Mouse (Mus musculus) CD8-positive naive resting alpha-beta T cell, adult 2 months (primary cell): ENCODE data around the gene H2-Oa.

Source experiments
- DNase-seq, 2 experiments: peaks; one replicate each; pipeline ENCODE4 v3.0.0; 2022; ENCODE audit warnings: low read depth in 2 of 2, low spot score in 2 of 2

H2-Oa gene

GRCm38 (mm10) chr17:34101185-34101584 is 9.0 kb downstream of the H2-Oa start:
- no peak for DNase-seq

DNA sequence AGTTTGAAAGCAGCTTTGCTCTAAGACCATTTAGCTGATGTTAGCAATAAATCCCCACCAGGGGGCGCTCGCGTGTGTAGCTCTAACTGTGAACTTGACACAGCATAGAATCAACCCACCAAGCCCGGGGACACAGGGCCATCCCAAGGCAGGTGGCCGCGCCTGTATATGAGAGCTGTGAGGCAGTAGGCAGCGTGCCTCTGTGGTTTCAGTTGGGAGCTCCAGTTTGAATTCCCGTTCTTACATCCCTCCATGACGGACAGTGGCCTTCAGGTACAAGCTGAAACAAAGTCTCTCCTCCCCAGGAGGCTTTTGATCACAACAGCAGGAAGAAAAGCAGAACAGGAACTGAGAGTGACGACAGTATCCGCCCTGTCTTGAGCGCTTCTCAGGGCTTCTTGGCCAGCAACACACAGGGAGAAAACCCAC is 9.5 kb downstream of the H2-Oa start:
- peak; percentile 96 to 98 for DNase-seq

GRCm38 (mm10) chr17:34102831-34103230 is 10.7 kb downstream of the H2-Oa start:
- peak in 1 of 2 experiments; percentile 33 for DNase-seq

- no peak for DNase-seq
These were observed 12.7 kb downstream of the H2-Oa start for GRCm38 (mm10) chr17:34104804-34105203.

DNA sequence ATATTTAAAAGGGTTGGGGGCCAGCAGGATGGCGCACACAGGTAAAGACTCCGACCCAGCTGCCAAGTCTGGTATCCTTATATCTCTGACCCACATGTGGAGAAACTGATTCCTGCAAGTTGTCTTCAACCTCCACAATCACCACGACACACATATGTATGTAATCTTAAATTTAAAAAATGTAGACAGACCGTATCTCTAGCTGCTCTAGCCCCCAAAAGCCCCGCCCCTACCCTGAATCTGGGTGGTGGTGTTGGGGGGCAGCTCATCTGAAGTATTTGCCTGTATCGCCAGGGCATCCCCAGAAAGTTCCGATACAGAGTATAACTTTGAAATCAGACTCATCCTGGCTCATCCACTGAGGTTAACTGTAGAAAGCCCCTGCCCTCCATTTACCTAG is 14.4 kb downstream of the H2-Oa start:
- DNase-seq, result no peak

DNA sequence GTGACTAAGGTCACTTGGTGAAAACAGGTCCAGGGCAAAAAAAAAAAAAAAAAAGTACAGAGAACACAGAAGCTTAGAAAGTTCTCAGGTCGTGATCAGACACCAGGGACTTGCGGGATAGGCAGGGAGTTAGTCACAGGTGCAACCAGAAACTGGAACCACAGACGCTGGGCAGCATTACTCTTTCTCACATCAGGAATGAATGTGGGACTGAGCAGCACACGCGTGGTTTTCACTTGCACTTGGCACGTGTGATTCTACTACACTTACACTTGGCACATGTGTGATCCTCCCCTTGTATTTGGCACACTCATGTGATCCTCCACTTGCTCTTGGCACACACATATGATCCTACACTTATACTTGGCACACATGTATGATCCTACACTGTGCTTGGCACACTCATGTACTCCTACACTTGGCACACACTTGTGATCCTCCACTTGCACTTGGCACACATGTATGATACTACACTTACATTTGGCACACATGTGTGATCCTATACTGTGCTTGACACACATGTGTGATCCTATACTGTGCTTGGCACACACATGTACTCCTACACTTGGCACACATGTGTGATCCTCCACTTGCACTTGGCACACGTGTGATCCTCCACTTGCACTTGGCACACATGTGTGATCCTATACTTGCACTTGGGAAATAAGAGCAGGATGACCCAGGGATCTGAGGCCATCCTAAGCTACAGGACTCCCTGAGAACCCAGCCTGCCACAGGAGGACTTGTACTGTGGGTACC is 15.1 kb downstream of the H2-Oa start:
- DNase-seq, result no peak

DNA sequence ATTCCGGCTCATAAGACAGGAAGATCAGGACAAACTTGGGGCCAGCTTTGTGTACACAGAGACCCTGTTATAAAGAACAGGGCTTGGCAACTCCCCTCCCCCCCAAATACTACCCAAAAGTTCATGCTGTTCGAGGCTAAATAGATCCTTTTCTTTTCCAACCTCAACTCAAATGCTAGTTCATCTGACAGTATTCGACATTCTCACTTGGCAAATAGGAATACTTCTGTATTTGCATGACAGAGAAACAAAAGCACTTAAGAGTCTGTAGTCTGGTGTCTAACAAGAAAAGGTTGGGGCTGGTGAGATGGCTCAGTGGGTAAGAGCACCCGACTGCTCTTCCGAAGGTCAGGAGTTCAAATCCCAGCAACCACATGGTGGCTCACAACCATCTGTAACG is 16.3 kb downstream of the H2-Oa start:
- no peak for DNase-seq

- DNase-seq, result peak in 1 of 2 experiments; percentile 48
These were observed 17.1 kb downstream of the H2-Oa start for GRCm38 (mm10) chr17:34109038-34109805.

DNA sequence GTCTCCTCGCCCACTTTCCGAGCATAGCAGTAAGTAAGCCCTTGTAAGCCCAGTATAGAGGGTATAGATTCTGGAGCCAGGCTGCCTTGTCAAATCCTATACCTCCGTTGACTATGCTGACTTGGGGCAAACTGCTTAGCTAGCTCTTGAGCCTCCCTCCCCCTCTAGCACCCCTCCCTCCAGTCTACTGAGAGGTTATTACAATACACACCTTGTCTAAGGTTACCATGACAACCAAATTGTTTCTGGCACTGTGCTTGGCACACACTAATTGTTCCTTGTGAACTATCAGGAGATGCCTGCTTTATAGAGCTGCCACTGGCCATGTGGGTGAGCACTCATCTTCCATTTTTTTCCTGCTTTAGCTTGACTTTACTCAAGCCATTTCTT is 17.7 kb downstream of the H2-Oa start:
- DNase-seq, result no peak

GRCm38 (mm10) chr17:34110309-34110708 is 18.2 kb downstream of the H2-Oa start:
- DNase-seq, result no peak

DNA sequence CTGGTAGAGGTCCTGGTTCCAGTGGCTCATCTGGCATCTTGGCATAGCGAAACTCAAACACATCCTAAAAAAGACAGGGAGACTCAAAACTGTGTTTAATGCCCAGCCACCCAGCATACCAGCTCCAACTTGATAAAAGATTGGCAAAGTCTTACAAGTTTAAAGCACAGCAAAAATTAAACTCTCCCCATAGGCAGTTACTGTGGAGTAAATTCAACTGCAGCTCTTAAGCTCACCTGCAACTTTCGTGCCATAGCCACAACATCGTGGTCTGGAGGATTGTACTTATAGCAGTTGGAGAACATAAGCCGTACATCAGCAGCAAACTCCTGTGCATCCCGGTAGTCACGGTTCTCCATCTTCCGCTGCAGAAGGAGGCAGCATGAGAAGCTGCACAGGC is 22.0 kb downstream of the H2-Oa start:
- no peak for DNase-seq

DNA sequence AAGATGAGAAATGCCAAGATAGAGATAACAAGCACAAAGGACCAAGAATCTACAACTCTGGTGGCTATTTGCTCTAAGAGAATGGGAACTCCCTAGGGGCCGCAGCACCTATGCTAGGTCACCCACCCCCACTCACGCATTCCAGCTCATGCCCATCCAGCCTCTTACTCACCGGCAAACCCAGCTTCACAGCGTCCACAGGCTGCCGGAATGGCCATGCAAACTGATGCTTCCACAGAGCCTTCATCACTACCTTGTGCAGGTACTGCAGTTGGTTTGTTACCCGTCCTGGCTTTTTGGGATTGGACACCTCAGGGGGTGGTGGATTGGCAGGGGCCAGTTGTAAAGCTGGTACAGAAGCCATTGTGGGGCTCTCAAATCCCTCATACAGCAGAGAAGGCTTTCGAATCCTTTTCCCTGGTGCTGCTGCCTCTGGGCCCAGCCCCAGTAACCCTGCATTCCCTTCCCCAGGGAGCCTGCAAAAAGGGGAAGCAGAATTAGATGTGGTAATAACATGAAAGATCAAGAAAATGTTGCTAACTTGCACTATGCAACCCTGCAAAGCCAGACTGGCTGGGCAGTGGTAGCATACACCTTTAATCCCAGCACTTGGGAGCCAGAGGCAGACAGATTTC is 24.7 kb downstream of the H2-Oa start:
- no peak for DNase-seq

- DNase-seq, result no peak
These were observed 25.4 kb downstream of the H2-Oa start for GRCm38 (mm10) chr17:34117421-34118112.

- DNase-seq, result peak; percentile 35 to 45
These were observed 26.2 kb downstream of the H2-Oa start for GRCm38 (mm10) chr17:34118113-34118872.

DNA sequence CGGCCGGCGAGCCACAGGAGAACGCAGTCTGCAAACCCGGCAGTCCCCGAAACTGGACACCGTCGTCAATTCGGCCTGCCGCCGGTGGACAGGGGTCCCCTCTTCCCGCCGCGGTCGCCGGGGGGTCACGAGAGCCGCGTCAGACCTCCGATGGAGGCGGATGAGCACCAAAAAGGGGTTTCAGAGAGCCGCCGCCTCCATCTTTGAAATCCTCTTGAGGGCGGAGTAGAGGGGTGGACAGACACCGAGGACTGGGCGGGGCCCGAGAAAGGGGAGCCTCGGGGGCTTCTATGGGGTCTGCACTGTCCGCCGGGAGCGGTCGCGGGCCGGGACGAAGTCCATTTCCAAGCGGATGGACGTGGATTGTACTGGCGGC is 26.7 kb downstream of the H2-Oa start:
- no peak for DNase-seq

DNA sequence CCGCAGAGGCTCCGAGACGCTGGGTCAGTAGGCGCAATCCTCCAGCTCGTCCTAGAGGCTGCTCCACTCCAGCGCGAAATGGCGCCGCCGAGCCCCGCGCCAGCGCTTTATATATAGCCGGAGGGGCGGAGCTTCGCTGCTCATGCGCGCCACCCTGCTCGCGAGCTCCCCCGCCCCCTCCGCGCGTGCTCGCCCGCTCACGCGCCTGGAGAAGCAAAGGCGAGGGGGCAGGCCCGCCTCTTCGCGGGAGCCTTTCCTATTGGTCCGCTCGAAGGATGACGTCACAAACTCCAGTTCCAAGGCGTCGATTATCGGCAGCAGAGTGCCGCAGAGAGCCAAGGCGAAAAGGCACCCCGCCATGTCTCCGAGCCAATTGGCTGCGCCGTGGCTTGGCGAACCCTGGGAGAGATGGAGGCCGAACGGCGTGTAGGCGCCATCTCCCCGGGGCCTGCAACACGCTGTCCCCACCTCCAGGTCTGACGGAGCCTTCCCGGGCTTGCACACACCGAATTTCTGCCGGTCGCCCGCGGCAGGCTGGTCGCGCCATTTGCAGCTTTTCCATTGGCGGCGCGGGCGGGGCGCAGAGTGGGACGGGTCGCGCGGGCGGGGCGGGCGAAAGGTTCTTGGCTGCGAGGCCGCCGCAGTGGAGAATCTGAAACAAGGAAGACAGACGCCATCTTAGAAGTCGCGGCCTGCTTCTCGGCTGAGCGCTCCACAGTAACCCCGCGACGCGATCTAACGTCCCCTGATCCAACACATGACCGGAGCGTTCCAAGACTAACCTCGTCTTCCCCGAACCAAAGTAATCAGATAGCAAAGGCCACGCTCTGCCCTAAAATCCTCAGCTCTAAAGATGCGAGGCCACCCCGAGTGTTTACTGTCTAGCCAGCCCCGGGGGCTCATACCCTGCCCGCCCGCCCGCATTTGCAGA is 27.4 kb downstream of the H2-Oa start, which contains the start of gene H2-DMa:
TSS of gene H2-DMa (plus strand) at position 293 of the 931 bp plus-strand sequence.
- peak; percentile 98 to 99 for DNase-seq

DNA sequence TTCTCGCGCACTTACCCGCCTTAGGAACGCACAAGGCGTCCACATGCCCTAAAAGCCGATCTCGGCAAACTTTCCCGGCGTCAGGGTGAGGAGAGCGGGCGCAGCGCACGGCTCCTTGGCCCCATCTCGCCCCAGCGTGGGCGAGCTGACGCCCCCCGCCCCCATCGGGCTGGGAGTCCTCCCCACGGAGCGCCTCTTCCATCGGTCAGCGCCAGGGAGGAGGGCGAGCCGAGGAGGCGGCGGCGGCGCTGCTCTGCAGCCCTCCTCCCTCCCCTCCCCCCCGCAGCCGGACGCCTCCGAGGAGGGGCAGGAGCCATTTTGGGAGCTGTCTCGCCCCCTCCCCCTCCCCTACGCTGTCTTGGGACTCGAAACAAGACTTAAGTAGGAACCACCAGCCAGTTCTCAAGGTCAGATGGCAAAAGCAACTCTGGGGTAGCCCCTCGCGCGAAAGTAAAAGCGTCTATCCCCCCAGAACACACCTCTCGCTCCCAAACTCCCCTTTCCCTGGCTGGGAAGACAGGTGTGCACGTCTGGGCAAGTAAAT is 28.1 kb downstream of the H2-Oa start:
- DNase-seq, result peak in 1 of 2 experiments; percentile 58

DNA sequence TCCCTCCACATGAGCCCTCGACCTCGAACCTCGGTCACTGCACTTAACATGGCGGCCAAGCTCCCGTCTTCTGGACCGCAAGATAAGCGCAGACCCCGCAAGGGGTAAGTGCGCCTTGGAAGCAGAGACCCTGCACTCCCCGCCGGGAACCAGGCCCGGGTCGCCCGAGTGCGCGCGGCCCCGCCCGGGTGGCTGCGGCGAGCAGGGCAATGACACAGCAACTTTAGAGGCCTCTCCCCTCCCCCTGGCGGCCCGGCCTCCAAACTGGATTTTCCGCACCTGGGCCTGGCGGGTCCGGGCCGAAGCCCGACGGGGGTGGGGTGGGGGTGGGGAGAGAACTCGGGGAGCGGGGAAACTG is 28.7 kb downstream of the H2-Oa start:
- peak; percentile 47 to 61 for DNase-seq

GRCm38 (mm10) chr17:34121172-34121878 is 29.2 kb downstream of the H2-Oa start:
- peak; percentile 47 to 60 for DNase-seq
